Comparison of ENCODE assay signal across 8 mouse cellular contexts in the genomic region with DNA sequence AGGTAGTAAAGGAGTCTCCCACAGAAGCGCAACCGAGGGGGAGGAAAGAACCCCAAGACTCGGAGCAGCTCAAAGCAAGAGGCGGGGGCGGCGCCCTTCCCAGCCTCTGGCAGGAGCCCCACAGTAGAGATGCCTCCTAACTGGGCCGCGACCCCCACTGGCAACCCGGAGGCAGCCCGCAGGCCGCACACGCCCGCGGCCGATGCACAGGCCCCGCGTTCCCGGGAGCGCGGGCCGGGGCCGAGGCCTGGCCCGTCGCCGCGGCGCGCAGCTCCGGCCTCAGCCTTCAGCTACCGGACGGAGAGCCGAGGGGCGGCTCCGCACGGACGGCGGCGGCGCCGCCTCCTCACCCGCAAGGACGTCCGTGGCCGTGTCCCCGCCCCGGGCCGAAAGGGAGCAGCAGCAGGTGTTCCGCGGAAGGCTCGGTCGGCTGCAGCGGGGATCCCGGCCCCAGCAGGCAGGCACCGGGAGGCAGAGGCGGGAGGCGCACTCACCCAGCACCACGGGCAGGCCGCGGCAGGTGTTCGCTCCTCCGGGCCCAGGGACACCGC. TPM values are rescaled to one million over a fixed set of nuclear protein-coding genes. Genes with fewer than 3 reads are reported as not detected.
DNase-seq lines count a peak whose midpoint lies in the region; ATAC-seq lines count a peak whose summit lies in the region.

No protein-coding gene starts in this region.

- no peaks in the 10 kb centered on the region for H3K27me3 ChIP-seq in heart, embryonic 13.5 days (replicated peaks)

- H3K36me3 ChIP-seq in heart, embryonic 13.5 days, result peaks cover 4% of the 10 kb centered on the region; the same call in 1 of the 2 replicates

- peak; percentile 43 for ATAC-seq in heart, embryonic 13.5 days (ENCODE audit: extremely low read depth, insufficient number of reproducible peaks, low FRiP score, low TSS enrichment)
- peak; percentile 5 for ATAC-seq in megakaryocyte progenitor cell, adult 5-6 weeks (replicated peaks; ENCODE audit: poor library complexity)

- H3K4me2 ChIP-seq in heart, embryonic 13.5 days, result peak overlapping the region; percentile 83

- peak overlapping the region; percentile 99 for H3K27ac ChIP-seq in heart, embryonic 13.5 days (replicated peaks)

- peak overlapping the region; percentile 96 for H3K9ac ChIP-seq in heart, embryonic 13.5 days

- peak; percentile 85 for DNase-seq in adrenal gland, postnatal 14 days
- DNase-seq in adrenal gland, postnatal 4 days (ENCODE audit: low spot score in 2 of 2), result no peak
- DNase-seq in urinary bladder, postnatal 14 days (ENCODE audit: low spot score), result peak; percentile 72
- DNase-seq in urinary bladder, postnatal 25 days (ENCODE audit: low spot score), result no peak
- DNase-seq in left cerebral cortex, adult 9 months (ENCODE audit: low spot score in 2 of 2), result peak; percentile 24 to 25
- peak; percentile 38 to 44 for DNase-seq in thymus, postnatal 10 days (ENCODE audit: low spot score in 2 of 2)

- peaks cover 81% of the 10 kb centered on the region for H3K4me1 ChIP-seq in heart, embryonic 13.5 days

- H3K9me3 ChIP-seq in heart, embryonic 13.5 days, result no peaks in the 10 kb centered on the region

- peak overlapping the region; percentile 87 for H3K4me3 ChIP-seq in heart, embryonic 13.5 days

- under 1% methylated on average over 56 of the region's 62 CpGs for WGBS in heart, embryonic 13.5 days

RNA-seq across cellular contexts. Expression of a gene that starts 0.6 kb away (rescaled TPM):
- 156 and 176 TPM in 2 replicates for total RNA-seq in adrenal gland, postnatal 14 days (2021)
- total RNA-seq in adrenal gland, postnatal 4 days (2021), result 100 to 1,000 TPM; 158 to 188 TPM
- polyA plus RNA-seq in heart, embryonic 13.5 days (2015; fragmentation: Nextera tagmentation; extraction: Ambion mirVana), result 136 and 138 TPM in 2 replicates
- total RNA-seq in megakaryocyte progenitor cell, adult 5-6 weeks (2015), result 16.1 and 16.5 TPM in 2 replicates
- 3.8 and 4.7 TPM in 2 replicates for total RNA-seq in megakaryocyte progenitor cell, adult 5-6 weeks (2017)

RNA-seq across cellular contexts. Expression of a gene that starts 27.0 kb away (rescaled TPM):
- 16.9 and 21.2 TPM in 2 replicates for total RNA-seq in adrenal gland, postnatal 14 days (2021)
- total RNA-seq in adrenal gland, postnatal 4 days (2021), result 10 to 100 TPM; 26.4 to 27.2 TPM
- 23.6 and 24.3 TPM in 2 replicates for polyA plus RNA-seq in heart, embryonic 13.5 days (2015; fragmentation: Nextera tagmentation; extraction: Ambion mirVana)
- 9.0 and 10.5 TPM in 2 replicates for total RNA-seq in megakaryocyte progenitor cell, adult 5-6 weeks (2015)
- 3.2 and 4.7 TPM in 2 replicates for total RNA-seq in megakaryocyte progenitor cell, adult 5-6 weeks (2017)

RNA-seq across cellular contexts. Expression of a gene that starts 33.4 kb away (rescaled TPM):
- 6.8 and 13.2 TPM in 2 replicates for total RNA-seq in adrenal gland, postnatal 14 days (2021)
- total RNA-seq in adrenal gland, postnatal 4 days (2021), result 10 to 100 TPM in 1 of 2 experiments, 1 to 10 TPM in 1; 9.5 to 10.8 TPM
- 10.9 and 12.9 TPM in 2 replicates for polyA plus RNA-seq in heart, embryonic 13.5 days (2015; fragmentation: Nextera tagmentation; extraction: Ambion mirVana)
- total RNA-seq in megakaryocyte progenitor cell, adult 5-6 weeks (2015), result 0.37 and 0.85 TPM in 2 replicates
- 1.1 and 1.2 TPM in 2 replicates for total RNA-seq in megakaryocyte progenitor cell, adult 5-6 weeks (2017)

RNA-seq across cellular contexts. Expression of a gene that starts 42.7 kb away (rescaled TPM):
- total RNA-seq in adrenal gland, postnatal 14 days (2021), result 359 and 362 TPM in 2 replicates
- 100 to 1,000 TPM; 357 to 360 TPM for total RNA-seq in adrenal gland, postnatal 4 days (2021)
- 332 and 341 TPM in 2 replicates for polyA plus RNA-seq in heart, embryonic 13.5 days (2015; fragmentation: Nextera tagmentation; extraction: Ambion mirVana)
- total RNA-seq in megakaryocyte progenitor cell, adult 5-6 weeks (2015), result 261 and 298 TPM in 2 replicates
- total RNA-seq in megakaryocyte progenitor cell, adult 5-6 weeks (2017), result 265 and 283 TPM in 2 replicates

RNA-seq across cellular contexts. Expression of a gene that starts 42.8 kb away (rescaled TPM):
- total RNA-seq in adrenal gland, postnatal 14 days (2021), result 30.4 and 34.1 TPM in 2 replicates
- total RNA-seq in adrenal gland, postnatal 4 days (2021), result 10 to 100 TPM; 32.7 to 36.7 TPM
- 31.2 and 32.6 TPM in 2 replicates for polyA plus RNA-seq in heart, embryonic 13.5 days (2015; fragmentation: Nextera tagmentation; extraction: Ambion mirVana)
- 12.8 and 13.2 TPM in 2 replicates for total RNA-seq in megakaryocyte progenitor cell, adult 5-6 weeks (2015)
- 4.1 and 8.7 TPM in 2 replicates for total RNA-seq in megakaryocyte progenitor cell, adult 5-6 weeks (2017)

Comparison
In these comparisons a context has a peak if more than half of its experiments do, and no peak if none do; other contexts are left out.
1. DNase-seq: peak in adrenal gland, postnatal 14 days (single experiment), urinary bladder, postnatal 14 days (single experiment), left cerebral cortex, adult 9 months (2 of 2) and thymus, postnatal 10 days (2 of 2); none in adrenal gland, postnatal 4 days (0 of 2) and urinary bladder, postnatal 25 days (single experiment).